Mouse (Mus musculus) cerebellum, adult 2 months (tissue): ENCODE data around the gene Smpdl3a.

Source experiments
- CTCF ChIP-seq: fragments of 200-500 bp; IDR thresholded peaks from 2 replicates; pipeline ENCODE4 v1.5.1; 2011; ENCODE audit warnings: low read depth, mild to moderate bottlenecking, control low read depth, low read length, moderate library complexity, borderline replicate concordance; ENCODE audit not compliant: insufficient read depth
- POLR2A ChIP-seq: fragments of 200-500 bp; IDR thresholded peaks from 2 replicates; pipeline ENCODE4 v1.6.1; 2011; ENCODE audit warnings: low read length, control low read depth, borderline replicate concordance; ENCODE audit not compliant: insufficient read depth

DNA sequence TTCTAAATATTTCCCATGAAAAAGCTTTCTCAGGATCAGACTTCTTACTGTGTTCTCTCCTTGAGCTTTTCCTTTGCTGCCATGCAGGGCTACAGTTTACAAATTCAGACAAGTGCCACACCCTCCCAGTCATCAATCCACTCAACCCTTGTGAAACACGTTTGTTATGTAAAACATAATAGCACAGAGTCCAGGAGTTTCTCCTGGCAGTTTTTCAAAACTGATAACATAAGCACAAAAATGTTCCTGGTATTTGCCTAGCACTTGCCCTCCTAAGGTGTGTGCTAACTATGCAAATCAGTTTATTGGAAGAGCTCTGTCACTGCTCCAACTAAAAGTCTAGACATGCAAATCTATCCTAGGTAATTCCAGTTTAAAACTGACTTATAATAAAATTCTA is 31.1 kb upstream of the Smpdl3a start:
- TF ChIP-seq CTCF (no peak), POLR2A (no peak)
